Mouse (Mus musculus) ES-CJ7 (cell line): ENCODE data around the gene Ripply2.

Experiments
- DNase-seq: peaks from one replicate; pipeline ENCODE4 v3.0.0; 2011; ENCODE audit warnings: low read depth, low spot score

Gene Ripply2

DNA sequence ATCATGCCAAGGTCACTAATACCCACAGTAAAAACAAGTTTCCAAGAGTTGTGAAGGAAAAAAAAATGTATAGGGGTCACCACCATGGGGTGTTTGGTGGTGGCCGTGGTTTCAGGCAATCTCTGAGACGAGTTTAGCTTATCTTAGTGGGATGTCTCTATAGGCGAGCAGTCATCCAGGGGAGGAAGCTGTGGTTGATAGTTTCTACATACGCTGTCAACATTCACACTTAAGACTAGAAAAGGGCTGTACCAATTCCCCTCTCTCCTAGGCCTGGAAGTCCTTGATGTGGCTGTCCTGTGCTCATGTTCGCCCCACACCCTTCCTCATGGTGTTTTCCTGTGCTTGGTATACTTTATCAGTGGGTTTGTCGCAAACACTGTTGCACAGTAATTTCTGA is 10.4 kb downstream of the Ripply2 start:
- DNase-seq: no peak

DNA sequence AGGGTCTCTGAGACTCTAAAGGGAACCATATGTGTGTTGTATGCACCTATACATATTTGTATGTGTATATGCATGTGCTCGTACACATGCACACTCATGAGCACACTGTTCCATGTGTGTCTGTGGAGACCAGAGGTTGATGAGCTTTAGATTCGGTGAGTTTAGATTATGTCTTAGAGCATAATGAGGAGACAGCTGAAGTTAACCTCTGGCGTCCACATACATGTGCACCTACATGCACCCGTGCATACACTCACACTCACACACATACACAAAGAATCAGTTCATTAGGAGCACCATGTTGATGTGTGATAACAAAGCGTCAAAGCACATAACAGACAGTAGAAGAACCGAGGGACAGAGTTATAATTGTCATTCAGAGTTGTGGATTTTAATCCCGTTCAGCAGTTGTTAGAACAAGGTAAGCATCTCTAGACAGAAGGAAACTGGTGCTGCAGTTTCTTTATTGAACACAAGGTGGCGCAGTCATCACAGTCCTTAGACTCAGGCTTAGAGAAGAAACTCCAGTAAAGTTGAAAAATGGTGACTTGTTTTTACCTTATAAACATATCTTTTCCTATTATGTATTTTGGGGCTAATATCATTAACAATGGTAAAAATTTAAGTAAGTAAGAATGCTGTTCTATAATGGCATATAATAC is 12.2 kb downstream of the Ripply2 start:
- peak; percentile 61 for DNase-seq

DNA sequence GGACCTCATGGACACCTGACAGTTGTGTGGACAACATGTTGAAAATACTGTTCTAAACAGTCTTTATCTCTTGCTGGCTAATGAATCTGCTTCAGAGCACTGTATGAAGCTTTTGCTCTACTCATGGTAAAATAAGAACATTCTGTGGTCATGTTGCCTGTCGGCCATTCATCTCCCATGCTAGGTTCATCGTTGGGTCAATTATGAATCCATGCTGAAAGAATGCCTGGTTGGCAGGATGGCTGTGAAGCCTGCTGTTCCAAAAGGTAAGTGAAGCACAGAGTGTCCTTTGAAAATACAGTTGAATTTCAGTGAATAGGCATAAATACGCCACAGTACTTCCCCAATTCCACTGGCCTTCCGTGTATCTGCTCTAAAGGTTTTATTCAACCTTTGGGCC is 16.9 kb downstream of the Ripply2 start:
- DNase-seq: no peak

DNA sequence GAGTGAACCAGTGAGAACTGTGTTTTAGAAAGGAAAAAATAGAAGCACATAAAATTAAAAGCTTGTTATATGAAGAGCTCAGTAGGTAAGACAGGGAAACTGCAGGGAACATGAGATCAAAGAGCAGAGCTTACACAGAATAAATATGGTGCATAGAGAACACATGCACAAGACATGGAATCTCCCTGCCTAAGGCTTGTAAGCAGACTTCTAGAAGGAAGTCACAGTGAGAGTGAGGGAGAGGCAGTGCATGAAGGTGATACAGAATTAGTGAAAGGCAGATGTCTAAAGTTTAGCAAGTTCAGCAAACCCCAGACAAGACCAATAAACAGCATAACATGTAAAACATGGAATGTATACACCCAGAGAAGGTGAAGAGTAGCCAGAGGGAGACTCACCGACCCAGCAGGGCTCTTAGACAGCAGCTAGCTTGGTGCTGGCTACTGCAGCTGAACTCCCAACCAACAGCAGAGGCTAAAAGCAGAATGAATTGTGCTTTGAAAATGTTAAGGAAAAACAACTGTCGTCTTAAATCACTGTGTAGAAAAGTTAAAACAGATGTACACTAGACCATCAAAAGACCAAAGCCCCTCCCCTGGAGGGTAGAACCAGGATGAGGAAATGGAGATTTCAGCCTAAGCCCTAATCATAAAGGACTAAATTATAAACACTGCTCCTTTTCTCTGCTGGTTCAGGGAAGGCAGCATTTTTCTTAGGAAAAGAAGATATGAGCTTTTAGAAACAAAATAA is 19.7 kb downstream of the Ripply2 start:
- DNase-seq: no peak

DNA sequence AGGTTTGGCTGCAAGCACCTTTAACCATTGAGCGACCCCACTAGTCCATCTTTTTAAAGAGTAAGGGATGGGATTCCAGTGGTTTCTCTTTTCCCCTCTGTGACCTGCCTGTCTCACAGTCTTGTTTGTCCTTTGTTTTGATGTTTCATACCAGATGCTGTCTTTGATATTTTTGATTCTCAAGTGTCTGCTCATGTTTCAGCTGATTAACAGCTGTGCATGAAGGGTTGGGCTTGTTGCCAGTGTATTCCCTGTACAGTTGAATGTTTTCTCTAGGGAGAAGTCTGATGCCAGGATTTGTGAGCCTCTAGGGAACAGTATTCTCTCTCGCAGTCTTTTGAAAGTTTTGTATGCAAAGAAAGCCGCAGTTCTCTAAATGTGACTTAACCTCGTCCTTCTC is 34.1 kb downstream of the Ripply2 start:
- DNase-seq: no peak

DNA sequence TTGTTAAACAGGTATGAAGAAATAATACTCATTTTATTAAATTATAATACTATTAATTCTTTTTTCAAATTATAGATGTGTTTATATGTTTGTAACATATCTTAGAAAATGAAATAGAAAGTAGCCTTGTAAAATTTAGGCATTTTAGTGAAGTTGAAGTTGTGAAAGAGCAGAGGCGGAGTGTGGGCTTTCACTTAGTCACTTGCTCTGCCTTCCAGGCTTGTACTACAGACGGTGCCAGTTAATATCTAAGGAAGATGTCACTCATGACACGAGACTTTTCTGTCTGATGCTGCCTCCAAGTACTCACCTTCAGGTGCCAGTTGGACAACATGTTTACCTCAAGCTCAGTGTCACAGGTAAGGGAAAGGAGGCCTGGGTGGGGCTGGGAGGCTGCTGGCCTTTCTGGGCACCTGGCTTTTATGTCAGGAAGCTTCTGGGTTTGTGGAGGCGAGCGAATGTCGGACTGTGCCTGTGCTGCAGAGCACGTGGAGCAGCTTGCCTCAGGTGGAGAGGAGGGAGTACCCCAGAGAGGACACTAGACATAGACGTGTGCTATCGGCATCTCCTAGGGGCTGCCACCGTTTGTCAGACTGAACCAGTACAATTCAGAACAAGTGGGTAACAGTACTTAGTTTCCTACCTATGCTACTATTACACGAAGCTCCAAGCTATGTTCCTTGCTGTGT is 40.4 kb downstream of the Ripply2 start:
- DNase-seq: no peak

DNA sequence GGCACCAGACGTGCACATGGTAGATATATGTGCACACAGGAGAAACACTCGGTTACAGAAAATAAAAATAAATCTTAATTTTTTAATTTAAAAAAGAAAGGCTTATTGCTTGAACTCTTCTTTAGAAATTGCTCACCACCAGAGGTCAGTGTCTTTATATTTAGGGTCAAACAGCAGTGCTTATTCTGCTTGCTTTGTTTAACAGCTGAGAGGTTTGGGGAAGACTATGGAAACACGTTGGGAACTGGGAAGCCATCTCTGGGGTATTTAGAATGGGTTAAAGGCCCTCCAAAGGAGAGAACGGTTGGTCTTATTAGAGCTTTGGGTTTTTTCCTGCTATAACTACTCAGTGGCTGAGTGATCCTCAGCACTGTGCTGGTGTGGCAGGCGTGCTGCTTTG is 47.0 kb downstream of the Ripply2 start:
- no peak for DNase-seq

DNA sequence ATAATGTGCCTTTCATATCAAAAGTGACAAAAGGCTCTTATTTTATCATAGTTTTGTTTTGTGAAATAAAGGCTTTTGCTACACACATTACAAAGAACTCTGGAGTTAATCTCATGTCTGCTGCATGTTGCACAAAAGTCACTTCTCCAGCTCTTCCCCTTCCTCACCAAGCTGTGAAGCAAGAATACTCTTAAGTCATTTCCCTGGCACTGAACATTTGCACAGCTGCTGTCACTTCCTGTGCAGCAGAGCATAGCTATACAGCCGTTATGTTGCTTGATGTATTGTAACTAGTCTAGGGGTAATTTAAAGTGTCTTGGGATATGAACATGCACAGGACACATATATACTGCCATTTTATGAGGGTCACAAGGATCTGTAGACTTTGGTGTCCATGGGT is 52.8 kb downstream of the Ripply2 start:
- no peak for DNase-seq
